Mouse (Mus musculus) lung, postnatal 0 days (tissue): Measurements from ENCODE around the gene Trpv5. TPM values are rescaled to one million over a fixed set of nuclear protein-coding genes. Genes with fewer than 3 reads are reported as not detected.

Experiments
- ATAC-seq: fragments of 200-750 bp; cut with Nextera tagmentation; 2 replicates; pipeline ENCODE4 v1.8.0; 2017; ENCODE audit warnings: moderate library complexity
- DNase-seq: peaks from one replicate; pipeline ENCODE4 v3.0.0-alpha.2; 2016; ENCODE audit warnings: low spot score
- H3K27ac ChIP-seq: fragments of 300-500 bp; sonication (generic); 2 replicates; pipeline ENCODE4 v1.5.1; 2014; ENCODE audit warnings: antibody characterized with exemption, mild to moderate bottlenecking, low read length, mixed read lengths
- H3K27me3 ChIP-seq: fragments of 300-500 bp; sonication (generic); replicated peaks from 2 replicates; pipeline ENCODE4 v1.6.1; 2014; ENCODE audit warnings: low read length, mixed read lengths; ENCODE audit not compliant: insufficient read depth
- H3K36me3 ChIP-seq: fragments of 300-500 bp; sonication (generic); 2 replicates; pipeline ENCODE4 v1.6.1; 2014; ENCODE audit warnings: low read length, mixed read lengths; ENCODE audit not compliant: insufficient read depth
- H3K4me1 ChIP-seq: fragments of 300-500 bp; sonication (generic); 2 replicates; pipeline ENCODE4 v1.6.1; 2014; ENCODE audit warnings: antibody characterized with exemption, low read depth, low read length, mixed read lengths; ENCODE audit not compliant: insufficient read depth
- H3K4me2 ChIP-seq: fragments of 300-500 bp; sonication (generic); replicated peaks from 2 replicates; pipeline ENCODE4 v1.6.1; 2014; ENCODE audit warnings: low read depth, mild to moderate bottlenecking, low read length, moderate library complexity, mixed read lengths
- H3K4me3 ChIP-seq: fragments of 300-500 bp; sonication (generic); 2 replicates; pipeline ENCODE4 v1.5.1; 2014; ENCODE audit warnings: low read depth, low read length
- H3K9ac ChIP-seq: fragments of 300-500 bp; sonication (generic); replicated peaks from 2 replicates; pipeline ENCODE4 v1.6.1; 2014; ENCODE audit warnings: low read depth, mild to moderate bottlenecking
- H3K9me3 ChIP-seq: fragments of 300-500 bp; sonication (generic); 2 replicates; pipeline ENCODE4 v1.6.1; 2016; ENCODE audit warnings: low read length, mixed read lengths
- CTCF ChIP-seq: IDR thresholded peaks from 2 replicates; pipeline ENCODE4 v1.5.1; 2016; ENCODE audit warnings: antibody characterized with exemption, mild to moderate bottlenecking
- EP300 ChIP-seq: IDR thresholded peaks from 2 replicates; pipeline ENCODE4 v1.6.1; 2016; ENCODE audit warnings: antibody characterized with exemption, mild to moderate bottlenecking, control low read depth
- WGBS: fragments of 180-500 bp; shearing (Covaris S2); extraction: QIAGEN DNeasy Blood & Tissue Kit; methylation state at CpG from one replicate; pipeline ENCODE4 v1.1.7; 2014; 5-methylcytosine and 5-hydroxymethylcytosine counted together
- polyA plus RNA-seq: library from polyadenylated mRNA; unstranded; fragments of >200 nt; fragmentation: Nextera tagmentation; extraction: Ambion mirVana; gene quantifications from 2 replicates; pipeline ENCODE4 v1.2.1, GENCODE M21; 2015

The Trpv5 gene
- polyA plus RNA-seq, 1 experiment from 2014 or later: not detected

- TF ChIP-seq EP300 (no peak), CTCF (no peak)
- ATAC-seq (no peak), DNase-seq (no peak)
- H3K27ac ChIP-seq: no peak overlapping the region
- no peak overlapping the region for H3K9ac ChIP-seq
- no peaks in the 10 kb centered on the region for H3K27me3 ChIP-seq
- H3K4me3 ChIP-seq: no peak overlapping the region
- no peaks in the 10 kb centered on the region for H3K9me3 ChIP-seq
- H3K4me2 ChIP-seq: no peak overlapping the region
- no peaks in the 10 kb centered on the region for H3K4me1 ChIP-seq
- WGBS: 89% methylated on average over 2 of the region's 2 CpGs
- H3K36me3 ChIP-seq: no peaks in the 10 kb centered on the region
Measured at GRCm38 (mm10) chr6:41676530-41676929, 4.0 kb downstream of the Trpv5 start.

DNA sequence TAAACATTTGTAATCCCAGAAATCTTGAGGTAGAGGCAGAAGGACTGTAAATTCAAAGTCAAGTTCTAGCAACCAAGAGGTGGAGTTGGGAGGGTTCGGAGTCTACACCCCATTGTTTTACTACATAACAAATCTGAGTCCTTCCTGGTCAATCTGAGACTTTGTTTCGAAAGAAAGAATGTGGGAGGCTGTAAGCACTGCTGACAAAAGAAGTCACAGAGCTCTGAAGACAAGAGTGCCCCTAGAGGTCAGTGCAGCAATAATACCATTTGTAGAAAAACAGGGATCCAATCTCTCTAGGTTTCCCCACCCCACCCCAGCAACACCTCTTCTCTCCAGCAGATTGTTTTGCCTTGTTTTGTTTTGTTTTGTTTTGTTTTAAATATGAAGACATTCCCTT, 18.2 kb downstream of the Trpv5 start:
- no peaks in the 10 kb centered on the region for H3K36me3 ChIP-seq
- no peaks in the 10 kb centered on the region for H3K4me1 ChIP-seq
- ATAC-seq: peak; percentile 44; the same call in 1 of the 2 replicates
- H3K4me2 ChIP-seq: no peak overlapping the region
- no peak overlapping the region for H3K4me3 ChIP-seq
- peak; percentile 72 for DNase-seq
- peak; percentile 63 for TF ChIP-seq CTCF
- no peak for TF ChIP-seq EP300
- H3K27ac ChIP-seq: no peak overlapping the region
- WGBS: 29% methylated on average over 2 of the region's 2 CpGs
- H3K9me3 ChIP-seq: no peaks in the 10 kb centered on the region
- H3K9ac ChIP-seq: no peak overlapping the region
- H3K27me3 ChIP-seq: no peaks in the 10 kb centered on the region

DNA sequence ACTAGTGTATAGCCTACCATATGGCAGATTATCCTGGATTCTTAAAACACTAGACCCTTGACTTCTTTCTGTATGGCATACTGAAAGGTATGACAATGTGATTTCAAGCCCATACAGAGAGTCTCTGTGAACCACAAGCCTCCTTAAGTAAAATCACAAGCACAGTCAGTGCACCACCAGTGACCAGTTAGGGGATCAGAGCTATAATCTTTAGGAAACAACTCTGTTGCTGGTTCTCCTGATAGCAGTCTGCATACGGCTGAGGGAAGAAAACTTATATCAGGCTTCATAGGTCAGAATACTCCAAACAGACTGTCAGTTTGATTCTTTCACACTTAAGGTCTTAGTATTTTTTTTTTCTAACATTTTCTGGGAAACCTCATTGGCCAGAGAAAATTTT, 22.1 kb downstream of the Trpv5 start:
- H3K9ac ChIP-seq: no peak overlapping the region
- H3K27me3 ChIP-seq: no peaks in the 10 kb centered on the region
- TF ChIP-seq CTCF: no peak
- no peak for TF ChIP-seq EP300
- 48% methylated on average over 1 of the region's 1 CpGs for WGBS
- no peaks in the 10 kb centered on the region for H3K36me3 ChIP-seq
- ATAC-seq (no peak), DNase-seq (no peak)
- no peaks in the 10 kb centered on the region for H3K4me1 ChIP-seq
- no peak overlapping the region for H3K27ac ChIP-seq
- no peaks in the 10 kb centered on the region for H3K9me3 ChIP-seq
- H3K4me3 ChIP-seq: no peak overlapping the region
- H3K4me2 ChIP-seq: no peak overlapping the region

DNA sequence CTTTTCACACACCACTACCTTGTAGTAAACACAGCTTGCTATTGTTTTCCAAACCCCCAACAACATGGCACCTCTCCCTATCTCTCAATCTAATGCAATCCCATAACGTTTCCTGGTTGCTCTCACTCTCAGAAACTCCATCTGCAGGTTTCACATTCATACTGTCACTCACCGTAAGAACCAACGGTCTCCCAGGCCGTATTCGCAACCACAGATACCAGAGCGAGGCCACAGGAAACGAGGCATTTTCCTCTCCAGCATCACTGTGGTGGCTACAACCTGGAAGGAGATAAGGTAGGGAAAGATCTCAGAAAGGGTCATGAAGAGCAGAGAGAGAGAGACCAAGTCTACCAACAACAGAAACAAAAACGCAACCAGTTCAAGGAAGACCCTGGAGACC, 25.9 kb downstream of the Trpv5 start:
- TF ChIP-seq CTCF: no peak
- TF ChIP-seq EP300: no peak
- no peak overlapping the region for H3K27ac ChIP-seq
- H3K4me3 ChIP-seq: no peak overlapping the region
- 70% methylated on average over 8 of the region's 8 CpGs for WGBS
- no peaks in the 10 kb centered on the region for H3K9me3 ChIP-seq
- no peaks in the 10 kb centered on the region for H3K36me3 ChIP-seq
- H3K4me2 ChIP-seq: no peak overlapping the region
- no peak for ATAC-seq
- DNase-seq: no peak
- no peaks in the 10 kb centered on the region for H3K4me1 ChIP-seq
- no peaks in the 10 kb centered on the region for H3K27me3 ChIP-seq
- no peak overlapping the region for H3K9ac ChIP-seq

DNA sequence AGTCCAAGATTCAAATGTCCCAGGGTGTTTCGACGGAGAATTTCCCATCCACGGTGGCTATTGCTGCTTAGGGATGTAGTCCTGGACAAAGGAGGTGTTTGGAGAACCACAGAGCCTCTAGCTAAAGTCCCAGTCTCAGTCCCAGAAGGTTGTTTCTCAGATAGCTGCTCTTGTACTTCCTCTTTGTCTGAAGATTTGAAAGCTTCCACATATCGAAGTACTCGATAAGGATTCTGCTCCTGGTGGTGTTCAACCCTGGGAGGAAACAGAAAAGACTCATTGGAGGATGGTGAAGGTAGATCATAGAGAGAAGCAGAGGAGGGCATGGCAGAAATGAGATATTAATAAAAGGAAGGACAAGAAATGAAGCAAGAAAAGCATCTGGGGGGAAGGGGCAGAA, 27.4 kb downstream of the Trpv5 start:
- Histone ChIP-seq H3K4me2 (no peak overlapping the region), H3K27me3 (no peaks in the 10 kb centered on the region), H3K4me1 (no peaks in the 10 kb centered on the region), H3K9me3 (no peaks in the 10 kb centered on the region), H3K4me3 (no peak overlapping the region), H3K27ac (no peak overlapping the region), H3K9ac (no peak overlapping the region), H3K36me3 (no peaks in the 10 kb centered on the region)
- DNase-seq (no peak), ATAC-seq (no peak)
- WGBS: 92% methylated on average over 5 of the region's 5 CpGs
- TF ChIP-seq EP300: no peak
- no peak for TF ChIP-seq CTCF

- Histone ChIP-seq H3K27ac (no peak overlapping the region), H3K4me3 (no peak overlapping the region), H3K9me3 (no peaks in the 10 kb centered on the region), H3K4me1 (no peaks in the 10 kb centered on the region), H3K9ac (no peak overlapping the region), H3K27me3 (no peaks in the 10 kb centered on the region), H3K36me3 (no peaks in the 10 kb centered on the region), H3K4me2 (no peak overlapping the region)
- no peak for ATAC-seq
- DNase-seq: no peak
- no peak for TF ChIP-seq CTCF
- TF ChIP-seq EP300: no peak
Measured at GRCm38 (mm10) chr6:41646672-41647071, 33.9 kb downstream of the Trpv5 start.

DNA sequence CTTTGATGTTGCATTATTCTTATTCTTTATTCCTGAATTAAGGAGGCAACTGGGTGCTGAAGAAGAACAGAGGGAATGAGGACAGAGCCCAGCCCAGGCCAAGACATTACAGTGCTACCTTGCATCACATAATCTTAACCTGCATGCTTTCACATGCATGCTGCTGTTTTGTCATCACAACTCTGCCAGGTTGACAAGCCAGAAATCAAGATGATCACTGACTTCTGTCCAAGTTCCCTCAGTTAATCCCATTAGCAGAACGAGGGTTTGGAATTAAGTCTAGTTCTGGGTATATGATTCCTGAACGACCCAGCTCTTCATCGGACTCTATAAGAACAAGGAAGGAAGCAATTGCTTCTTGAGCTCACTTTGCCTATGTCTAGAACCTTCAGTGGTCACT, 34.3 kb downstream of the Trpv5 start:
- WGBS: 83% methylated on average over 3 of the region's 3 CpGs
- Histone ChIP-seq H3K9me3 (no peaks in the 10 kb centered on the region), H3K9ac (no peak overlapping the region), H3K4me1 (no peaks in the 10 kb centered on the region), H3K27me3 (no peaks in the 10 kb centered on the region), H3K36me3 (no peaks in the 10 kb centered on the region), H3K4me2 (no peak overlapping the region), H3K4me3 (no peak overlapping the region), H3K27ac (no peak overlapping the region)
- no peak for TF ChIP-seq EP300
- no peak for TF ChIP-seq CTCF
- DNase-seq (no peak), ATAC-seq (no peak)
